Mouse (Mus musculus) cerebellum, postnatal 25 days (tissue): ENCODE results near the gene Foxa3.

ENCODE experiments used
- DNase-seq, 2 experiments: peaks; one replicate each; pipeline ENCODE4 v3.0.0; 2021; ENCODE audit warnings: mixed read lengths in 2 of 2

The Foxa3 gene

GRCm38 (mm10) chr7:19024581-19025255, 1.4 kb upstream of the Foxa3 start:
- no peak for DNase-seq

- peak; percentile 94 to 96 for DNase-seq
Observed at GRCm38 (mm10) chr7:19024096-19024506, 763 bp upstream of the Foxa3 start, which contains the start of gene Sympk. Sympk (plus strand) TSS chr7:19024377.

- no peak for DNase-seq
Observed at GRCm38 (mm10) chr7:19022189-19022958, 964 bp downstream of the Foxa3 start.

GRCm38 (mm10) chr7:19021048-19021447, 2.3 kb downstream of the Foxa3 start:
- no peak for DNase-seq

GRCm38 (mm10) chr7:19017909-19018308, 5.4 kb downstream of the Foxa3 start:
- DNase-seq = no peak

GRCm38 (mm10) chr7:19016042-19016441, 7.3 kb downstream of the Foxa3 start:
- no peak for DNase-seq

- DNase-seq = no peak
Observed at GRCm38 (mm10) chr7:19014452-19014851, 8.9 kb downstream of the Foxa3 start.

GRCm38 (mm10) chr7:19012882-19013281, 10.5 kb downstream of the Foxa3 start:
- no peak for DNase-seq

GRCm38 (mm10) chr7:19012025-19012621, 11.2 kb downstream of the Foxa3 start:
- peak; percentile 52 to 58 for DNase-seq

GRCm38 (mm10) chr7:19010581-19010980, 12.8 kb downstream of the Foxa3 start:
- DNase-seq = no peak

- DNase-seq = no peak
Observed at GRCm38 (mm10) chr7:19007026-19007977, 16.0 kb downstream of the Foxa3 start.

- DNase-seq = peak; percentile 83 to 88
Observed at GRCm38 (mm10) chr7:19006476-19006875, 16.9 kb downstream of the Foxa3 start.

GRCm38 (mm10) chr7:19005417-19006121, 17.8 kb downstream of the Foxa3 start:
- DNase-seq = peak in 1 of 2 experiments; percentile 34

GRCm38 (mm10) chr7:19004631-19005079, 18.7 kb downstream of the Foxa3 start:
- DNase-seq = peak; percentile 59 to 65

- DNase-seq = peak; percentile 96
Observed at GRCm38 (mm10) chr7:19003902-19004630, 19.3 kb downstream of the Foxa3 start, which contains the start of gene Irf2bp1. Irf2bp1 (plus strand) TSS chr7:19004044.

- DNase-seq = peak; percentile 76 to 83
Observed at GRCm38 (mm10) chr7:19002848-19003498, 20.4 kb downstream of the Foxa3 start.

- DNase-seq = no peak
Observed at GRCm38 (mm10) chr7:19002115-19002514, 21.2 kb downstream of the Foxa3 start.

GRCm38 (mm10) chr7:19001807-19002085, 21.6 kb downstream of the Foxa3 start:
- no peak for DNase-seq

- DNase-seq = no peak
Observed at GRCm38 (mm10) chr7:19001066-19001806, 22.1 kb downstream of the Foxa3 start.

- DNase-seq = no peak
Observed at GRCm38 (mm10) chr7:19000421-19000820, 22.9 kb downstream of the Foxa3 start.
